8 mouse cellular contexts compared by ENCODE assay signal in genomic region chr2:121448739-121449535, GRCm38 (mm10). TPM values are rescaled to one million over a fixed set of nuclear protein-coding genes. Genes with fewer than 3 reads are reported as not detected.
DNase-seq lines count a peak whose midpoint lies in the region; ATAC-seq lines count a peak whose summit lies in the region.

Gene Serf2, plus strand, starts transcription at chr2:121449195.

- ATAC-seq in inflammation-experienced regulatory T-cells, adult 6 months, result peak; percentile 92
- peak; percentile 95 for ATAC-seq in megakaryocyte-erythroid progenitor cell, adult 5-6 weeks (replicated peaks; ENCODE audit: low FRiP score, low TSS enrichment, poor library complexity, severe bottlenecking)

- DNase-seq in adrenal gland, adult (ENCODE audit: inconsistent age in 2 of 2, low spot score in 1 of 2), result peak; percentile 100
- peak; percentile 99 for DNase-seq in embryo, embryonic 10.5 days (ENCODE audit: low spot score)
- DNase-seq in gastrocnemius, postnatal 14 days, result peak; percentile 100
- peak; percentile 98 to 100 for DNase-seq in left cerebral cortex, postnatal 10 days (ENCODE audit: extremely low spot score in 1 of 2, low spot score in 2 of 2)
- peak; percentile 100 for DNase-seq in right cerebral cortex, postnatal 25 days
- DNase-seq in urinary bladder, postnatal 4 days (ENCODE audit: low spot score in 2 of 2), result peak; percentile 100

- intact Hi-C loops in gastrocnemius, postnatal 14 days (cut with DNase I; ENCODE audit: low total_unique reads), result no loop called here
- intact Hi-C loops in left cerebral cortex, postnatal 10 days (cut with DNase I), result no loop called here

RNA-seq across cellular contexts. Expression of gene Serf2, which starts in this region (rescaled TPM):
- total RNA-seq in gastrocnemius, postnatal 14 days (2021), result 100 to 1,000 TPM; 363 to 364 TPM
- 1,000 to 10,000 TPM in 1 of 3 experiments, 100 to 1,000 TPM in 2; 695 to 1,210 (median 882) TPM for polyA plus RNA-seq in inflammation-experienced regulatory T-cells, adult 6 months (2017; shearing (Covaris generic))
- total RNA-seq in left cerebral cortex, postnatal 10 days (2021), result 100 to 1,000 TPM; 129 to 153 TPM
- total RNA-seq in megakaryocyte-erythroid progenitor cell, adult 5-6 weeks (2014; fragmentation: Nextera tagmentation), result 408 and 415 TPM in 2 replicates
- total RNA-seq in megakaryocyte-erythroid progenitor cell, adult 5-6 weeks (2017), result 367 and 469 TPM in 2 replicates

Comparison
In these comparisons a context has a peak if more than half of its experiments do, and no peak if none do; other contexts are left out.
1. Peak in every context shown above with its lines: DNase-seq and ATAC-seq.